Mouse (Mus musculus) heart, postnatal 0 days (tissue): Measurements from ENCODE around the gene Cnot1.

Experiments
- CTCF ChIP-seq: IDR thresholded peaks from 2 replicates; pipeline ENCODE4 v1.5.1; 2016; ENCODE audit warnings: antibody characterized with exemption, control low read depth, low read depth
- EP300 ChIP-seq: IDR thresholded peaks from 2 replicates; pipeline ENCODE4 v1.6.1; 2016; ENCODE audit warnings: antibody characterized with exemption, low read depth

GRCm38 (mm10) chr8:95807331-95807843 is at the start of gene Cnot1:
- TF ChIP-seq CTCF (no peak), EP300 (peak; percentile 99)
